Mouse (Mus musculus) adrenal gland, adult 18-20 months (tissue): ENCODE measurements around the gene Tmem108. TPM values are rescaled to one million over a fixed set of nuclear protein-coding genes. Genes with fewer than 3 reads are reported as not detected.

Experiments used
- DNase-seq, 2 experiments: peaks; one replicate each; pipeline ENCODE4 v3.0.0; 2021 to 2022; ENCODE audit warnings: low spot score in 2 of 2
- total RNA-seq, 2 experiments: library from RNA; stranded (reverse); gene quantifications; 1 replicate in 1 of 2; 2 replicates in 1 of 2; pipeline ENCODE4 v1.2.3; 2021

Tmem108 gene
- total RNA-seq, 2 experiments from 2014 or later = 3.7 TPM

GRCm38 (mm10) chr9:103721486-103721885 is 40.2 kb downstream of the Tmem108 start:
- DNase-seq = no peak

- DNase-seq = peak in 1 of 2 experiments; percentile 25
Measured at GRCm38 (mm10) chr9:103721081-103721480, 40.6 kb downstream of the Tmem108 start.

GRCm38 (mm10) chr9:103720021-103720420 is 41.6 kb downstream of the Tmem108 start:
- no peak for DNase-seq

GRCm38 (mm10) chr9:103716002-103716401 is 45.6 kb downstream of the Tmem108 start:
- no peak for DNase-seq

GRCm38 (mm10) chr9:103715352-103715751 is 46.3 kb downstream of the Tmem108 start:
- no peak for DNase-seq

GRCm38 (mm10) chr9:103713230-103713629 is 48.4 kb downstream of the Tmem108 start:
- no peak for DNase-seq

GRCm38 (mm10) chr9:103712711-103713110 is 48.9 kb downstream of the Tmem108 start:
- DNase-seq = no peak

- DNase-seq = no peak
Measured at GRCm38 (mm10) chr9:103709694-103710093, 51.9 kb downstream of the Tmem108 start.

- DNase-seq = no peak
Measured at GRCm38 (mm10) chr9:103708514-103709173, 53.0 kb downstream of the Tmem108 start.

GRCm38 (mm10) chr9:103707857-103708256 is 53.8 kb downstream of the Tmem108 start:
- DNase-seq = no peak

- DNase-seq = no peak
Measured at GRCm38 (mm10) chr9:103707000-103707790, 54.4 kb downstream of the Tmem108 start.

GRCm38 (mm10) chr9:103705717-103706116 is 55.9 kb downstream of the Tmem108 start:
- no peak for DNase-seq

GRCm38 (mm10) chr9:103703014-103703413 is 58.6 kb downstream of the Tmem108 start:
- DNase-seq = no peak

GRCm38 (mm10) chr9:103702452-103702851 is 59.2 kb downstream of the Tmem108 start:
- no peak for DNase-seq

GRCm38 (mm10) chr9:103701448-103701847 is 60.2 kb downstream of the Tmem108 start:
- no peak for DNase-seq

GRCm38 (mm10) chr9:103700240-103700639 is 61.4 kb downstream of the Tmem108 start:
- DNase-seq = no peak

GRCm38 (mm10) chr9:103696967-103697366 is 64.7 kb downstream of the Tmem108 start:
- no peak for DNase-seq

GRCm38 (mm10) chr9:103693826-103694225 is 67.8 kb downstream of the Tmem108 start:
- no peak for DNase-seq

- DNase-seq = no peak
Measured at GRCm38 (mm10) chr9:103692699-103693098, 68.9 kb downstream of the Tmem108 start.

GRCm38 (mm10) chr9:103691847-103692246 is 69.8 kb downstream of the Tmem108 start:
- DNase-seq = no peak

GRCm38 (mm10) chr9:103690446-103690845 is 71.2 kb downstream of the Tmem108 start:
- DNase-seq = no peak

- no peak for DNase-seq
Measured at GRCm38 (mm10) chr9:103689697-103690096, 71.9 kb downstream of the Tmem108 start.
